Mouse (Mus musculus): ENCODE measurements around the gene Slc35f4. TPM values are rescaled to one million over a fixed set of nuclear protein-coding genes. Genes with fewer than 3 reads are reported as not detected.

Gene Slc35f4
- polyA plus RNA-seq, 1 experiment = not detected

DNA sequence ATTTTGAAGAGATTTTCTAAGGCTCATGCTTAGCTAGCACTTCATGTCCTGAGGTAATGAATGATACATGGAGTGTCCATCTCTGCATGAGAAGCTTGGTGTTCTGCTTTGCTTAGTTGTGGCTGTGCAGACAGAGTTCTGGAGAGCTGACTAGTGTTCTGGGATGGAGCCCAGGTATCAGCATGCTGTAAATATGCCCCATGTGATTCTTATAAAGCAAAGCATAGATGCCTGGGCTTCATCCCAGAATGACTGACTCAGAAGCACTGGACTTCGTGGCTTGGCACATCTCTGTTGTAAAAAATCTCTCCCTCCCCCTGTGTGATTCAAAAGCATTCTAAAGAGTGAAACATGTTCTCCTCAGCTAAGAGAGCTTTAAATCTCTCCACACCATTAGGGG lies 32.1 kb downstream of the Slc35f4 start:
- Histone ChIP-seq H3K4me3 (replicated peaks) (no peak overlapping the region), H3K9me3 (ENCODE audit: control insufficient read depth, low read length) (no peaks in the 10 kb centered on the region), H3K36me3 (ENCODE audit: control insufficient read depth) (no peaks in the 10 kb centered on the region), H3K27me3 (ENCODE audit: control insufficient read depth) (no peaks in the 10 kb centered on the region), H3K4me1 (ENCODE audit: control insufficient read depth) (no peaks in the 10 kb centered on the region)
- TF ChIP-seq GATA1 (IDR thresholded peaks at IDR 0.05; ENCODE audit: low read length) (no peak), TAL1 (IDR thresholded peaks at IDR 0.05; ENCODE audit: low read length) (no peak)

DNA sequence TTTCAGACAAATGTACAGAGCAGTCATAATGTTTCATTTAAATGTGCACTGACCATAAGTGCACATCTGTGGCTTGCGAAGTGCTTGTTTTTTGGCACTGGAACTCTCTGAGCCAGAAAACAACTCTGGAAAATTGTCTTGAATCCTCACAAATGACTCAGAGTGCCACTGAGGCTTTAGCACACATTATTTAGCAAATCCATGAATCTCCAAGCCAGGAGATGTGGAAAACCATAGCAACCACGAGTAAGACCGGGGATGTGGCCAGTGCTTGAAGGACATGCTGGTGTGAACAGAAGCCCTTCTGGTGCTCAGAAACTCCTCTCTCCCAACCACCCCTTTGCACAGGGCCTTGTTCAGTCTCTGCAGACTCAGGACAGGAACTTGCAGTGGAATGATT lies 33.3 kb downstream of the Slc35f4 start:
- Histone ChIP-seq H3K27me3 (ENCODE audit: control insufficient read depth) (no peaks in the 10 kb centered on the region), H3K4me1 (ENCODE audit: control insufficient read depth) (no peaks in the 10 kb centered on the region), H3K9me3 (ENCODE audit: control insufficient read depth, low read length) (no peaks in the 10 kb centered on the region), H3K4me3 (replicated peaks) (no peak overlapping the region), H3K36me3 (ENCODE audit: control insufficient read depth) (no peaks in the 10 kb centered on the region)
- TF ChIP-seq GATA1 (IDR thresholded peaks at IDR 0.05; ENCODE audit: low read length) (no peak), TAL1 (IDR thresholded peaks at IDR 0.05; ENCODE audit: low read length) (no peak)

DNA sequence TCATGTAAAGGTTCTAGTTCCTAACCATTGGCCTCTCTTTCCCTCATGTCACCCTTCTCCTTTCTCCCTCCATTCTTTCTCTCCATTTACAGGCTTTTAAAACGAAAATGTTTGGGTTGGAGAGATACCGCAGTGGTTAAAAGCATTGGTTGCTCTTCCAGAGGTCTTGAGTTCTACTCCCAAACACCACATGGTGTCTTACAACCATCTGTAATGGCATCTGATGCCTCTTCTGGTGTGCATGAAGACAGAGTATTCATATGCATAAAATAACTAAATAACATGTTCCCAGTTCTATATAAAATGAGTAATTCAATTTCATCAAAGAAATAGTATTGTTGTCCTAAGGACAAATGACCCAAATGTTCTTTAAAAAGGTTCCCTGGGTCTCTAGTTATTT lies 49.2 kb downstream of the Slc35f4 start:
- no peaks in the 10 kb centered on the region for H3K4me1 ChIP-seq (ENCODE audit: control insufficient read depth)
- H3K4me3 ChIP-seq (replicated peaks) = no peak overlapping the region
- H3K9me3 ChIP-seq (ENCODE audit: control insufficient read depth, low read length) = no peaks in the 10 kb centered on the region
- H3K27me3 ChIP-seq (ENCODE audit: control insufficient read depth) = no peaks in the 10 kb centered on the region
- TF ChIP-seq TAL1 (IDR thresholded peaks at IDR 0.05; ENCODE audit: low read length) (no peak), GATA1 (IDR thresholded peaks at IDR 0.05; ENCODE audit: low read length) (no peak)
- H3K36me3 ChIP-seq (ENCODE audit: control insufficient read depth) = no peaks in the 10 kb centered on the region

DNA sequence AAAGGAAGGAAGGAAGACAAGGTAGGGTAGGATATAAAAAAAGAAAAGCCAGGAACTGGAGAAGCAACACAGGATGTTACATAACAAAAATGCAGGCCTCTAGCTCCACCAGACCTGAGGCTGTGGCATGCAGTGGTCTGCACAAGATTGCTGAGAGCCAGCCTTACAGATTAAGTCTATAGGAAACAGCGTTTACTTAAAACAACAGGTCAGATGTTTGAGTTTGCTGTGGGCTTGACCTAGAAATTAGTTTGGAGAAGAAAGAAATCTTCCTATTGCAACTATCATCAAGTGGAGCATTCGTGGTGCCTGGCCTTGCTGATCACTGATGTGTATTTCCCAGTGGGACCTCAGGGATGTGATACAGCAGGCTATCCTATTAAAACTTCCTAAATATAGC lies 64.1 kb downstream of the Slc35f4 start:
- Histone ChIP-seq H3K9me3 (ENCODE audit: control insufficient read depth, low read length) (no peaks in the 10 kb centered on the region), H3K4me3 (replicated peaks) (no peak overlapping the region), H3K4me1 (ENCODE audit: control insufficient read depth) (no peaks in the 10 kb centered on the region), H3K27me3 (ENCODE audit: control insufficient read depth) (no peaks in the 10 kb centered on the region), H3K36me3 (ENCODE audit: control insufficient read depth) (no peaks in the 10 kb centered on the region)
- TF ChIP-seq GATA1 (IDR thresholded peaks at IDR 0.05; ENCODE audit: low read length) = no peak
- TF ChIP-seq TAL1 (IDR thresholded peaks at IDR 0.05; ENCODE audit: low read length) = no peak

DNA sequence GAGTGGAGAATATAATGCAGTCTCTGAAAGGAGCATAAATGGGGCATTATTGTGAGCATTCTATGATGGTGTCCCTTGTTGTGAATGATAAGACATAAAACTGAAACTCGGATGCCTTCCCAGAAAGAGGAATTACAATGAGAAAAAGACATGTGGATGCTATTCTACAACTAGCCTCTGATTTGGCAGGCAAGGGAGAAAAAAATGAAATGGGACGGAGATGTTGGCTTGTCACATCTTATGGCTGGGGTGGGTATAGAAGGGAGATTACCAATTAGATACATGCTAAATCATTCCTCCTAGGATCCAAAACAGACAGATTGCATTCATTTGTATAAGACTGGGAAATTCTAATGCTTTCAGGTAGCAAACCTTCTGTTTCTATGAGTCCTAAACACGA lies 65.0 kb downstream of the Slc35f4 start:
- TF ChIP-seq TAL1 (IDR thresholded peaks at IDR 0.05; ENCODE audit: low read length) (no peak), GATA1 (IDR thresholded peaks at IDR 0.05; ENCODE audit: low read length) (no peak)
- Histone ChIP-seq H3K27me3 (ENCODE audit: control insufficient read depth) (no peaks in the 10 kb centered on the region), H3K4me1 (ENCODE audit: control insufficient read depth) (no peaks in the 10 kb centered on the region), H3K4me3 (replicated peaks) (no peak overlapping the region), H3K9me3 (ENCODE audit: control insufficient read depth, low read length) (no peaks in the 10 kb centered on the region), H3K36me3 (ENCODE audit: control insufficient read depth) (no peaks in the 10 kb centered on the region)

DNA sequence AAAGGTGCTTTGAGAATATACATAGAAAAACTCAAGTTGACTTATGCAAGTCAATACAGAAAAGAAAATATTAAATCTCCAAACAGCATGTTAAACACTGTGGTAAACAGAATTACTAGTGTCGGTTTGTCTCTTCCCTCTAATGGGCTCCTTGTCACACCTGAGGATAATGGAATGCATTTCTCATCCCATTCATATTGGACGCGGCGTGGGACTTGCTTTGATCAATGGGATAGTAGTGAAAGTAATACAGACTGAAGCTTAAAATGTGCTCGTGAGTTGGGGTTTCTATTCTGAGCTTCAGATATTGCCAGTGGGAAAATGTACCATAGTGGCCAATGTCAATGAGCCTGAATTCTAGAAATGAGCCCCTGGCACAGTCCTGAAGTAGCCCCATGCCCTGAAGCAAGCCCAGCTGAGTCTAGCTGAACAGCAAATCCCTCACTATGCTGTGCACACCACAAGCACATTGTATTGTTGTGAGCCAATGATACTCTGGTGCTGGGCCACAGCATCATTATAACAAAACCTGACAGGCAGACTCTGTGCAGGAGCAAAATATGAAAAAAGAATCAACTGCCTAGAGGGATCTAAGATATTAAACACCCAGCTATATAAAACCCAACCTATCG lies 71.4 kb downstream of the Slc35f4 start:
- no peak overlapping the region for H3K4me3 ChIP-seq (replicated peaks)
- H3K4me1 ChIP-seq (ENCODE audit: control insufficient read depth) = no peaks in the 10 kb centered on the region
- no peaks in the 10 kb centered on the region for H3K27me3 ChIP-seq (ENCODE audit: control insufficient read depth)
- no peaks in the 10 kb centered on the region for H3K36me3 ChIP-seq (ENCODE audit: control insufficient read depth)
- TF ChIP-seq TAL1 (IDR thresholded peaks at IDR 0.05; ENCODE audit: low read length) (no peak), GATA1 (IDR thresholded peaks at IDR 0.05; ENCODE audit: low read length) (no peak)
- no peaks in the 10 kb centered on the region for H3K9me3 ChIP-seq (ENCODE audit: control insufficient read depth, low read length)

DNA sequence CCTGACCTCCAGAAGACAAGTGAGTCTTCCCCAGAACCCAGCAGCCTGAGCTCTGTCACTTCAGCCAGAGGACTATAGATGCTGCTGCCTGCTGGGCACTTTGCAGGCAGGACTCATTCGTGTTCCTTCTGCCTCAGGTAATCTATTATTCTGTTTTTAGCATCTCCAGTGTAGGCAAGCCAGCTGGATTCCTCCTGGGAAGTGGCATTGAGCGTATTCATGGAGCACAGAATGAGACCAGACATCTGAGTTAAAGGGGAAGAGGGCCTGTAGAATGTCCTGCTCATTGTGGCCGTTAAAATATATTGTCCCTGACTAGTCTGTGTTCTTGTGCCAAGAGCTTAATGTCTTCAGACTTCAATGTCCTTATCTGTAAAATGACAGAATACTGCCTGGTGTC lies 72.1 kb downstream of the Slc35f4 start:
- Histone ChIP-seq H3K4me1 (ENCODE audit: control insufficient read depth) (no peaks in the 10 kb centered on the region), H3K36me3 (ENCODE audit: control insufficient read depth) (no peaks in the 10 kb centered on the region), H3K4me3 (replicated peaks) (no peak overlapping the region), H3K9me3 (ENCODE audit: control insufficient read depth, low read length) (no peaks in the 10 kb centered on the region), H3K27me3 (ENCODE audit: control insufficient read depth) (no peaks in the 10 kb centered on the region)
- TF ChIP-seq TAL1 (IDR thresholded peaks at IDR 0.05; ENCODE audit: low read length) = no peak
- no peak for TF ChIP-seq GATA1 (IDR thresholded peaks at IDR 0.05; ENCODE audit: low read length)

DNA sequence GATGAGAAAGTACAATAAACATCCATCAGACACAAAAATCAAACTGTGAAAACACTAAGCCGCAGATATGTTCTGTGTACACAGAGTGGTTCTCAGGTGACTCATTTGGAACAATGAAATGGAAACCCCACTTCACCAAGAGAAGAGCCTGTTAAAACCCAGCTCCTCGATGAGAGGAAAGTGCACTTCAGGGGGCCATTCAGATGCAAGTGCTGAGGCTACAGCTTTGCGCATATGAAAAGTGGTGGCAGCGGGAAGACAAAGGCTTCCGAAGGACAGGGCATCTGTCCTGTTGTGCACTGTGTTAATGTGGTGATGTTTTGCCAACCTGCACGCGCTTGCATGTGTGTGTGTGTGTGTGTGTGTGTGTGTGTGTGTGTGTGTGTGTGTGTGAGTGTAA lies 78.2 kb downstream of the Slc35f4 start:
- Histone ChIP-seq H3K4me1 (ENCODE audit: control insufficient read depth) (no peaks in the 10 kb centered on the region), H3K36me3 (ENCODE audit: control insufficient read depth) (no peaks in the 10 kb centered on the region), H3K9me3 (ENCODE audit: control insufficient read depth, low read length) (no peaks in the 10 kb centered on the region), H3K4me3 (replicated peaks) (no peak overlapping the region), H3K27me3 (ENCODE audit: control insufficient read depth) (no peaks in the 10 kb centered on the region)
- TF ChIP-seq GATA1 (IDR thresholded peaks at IDR 0.05; ENCODE audit: low read length) = no peak
- TF ChIP-seq TAL1 (IDR thresholded peaks at IDR 0.05; ENCODE audit: low read length) = no peak

DNA sequence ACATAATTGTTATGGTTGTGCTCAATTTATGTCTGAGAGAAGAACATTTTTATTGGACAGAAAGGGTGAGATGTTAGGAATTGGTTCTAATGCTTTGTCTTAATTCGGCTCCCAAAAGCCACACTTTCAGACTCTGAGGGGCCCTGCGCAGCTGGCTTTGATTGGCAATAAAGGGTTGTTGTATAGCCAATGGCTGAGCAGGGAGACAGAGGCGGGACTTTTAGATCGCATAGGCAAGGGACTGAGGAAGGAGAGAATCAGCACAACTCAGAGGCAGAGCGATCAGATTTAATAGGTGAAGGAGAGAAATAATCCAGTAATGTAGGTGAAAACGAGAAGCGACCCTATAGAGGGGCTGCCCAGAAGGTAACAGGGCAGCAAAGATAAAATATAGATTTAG lies 79.4 kb downstream of the Slc35f4 start:
- Histone ChIP-seq H3K4me3 (replicated peaks) (no peak overlapping the region), H3K27me3 (ENCODE audit: control insufficient read depth) (no peaks in the 10 kb centered on the region), H3K9me3 (ENCODE audit: control insufficient read depth, low read length) (no peaks in the 10 kb centered on the region), H3K4me1 (ENCODE audit: control insufficient read depth) (no peaks in the 10 kb centered on the region), H3K36me3 (ENCODE audit: control insufficient read depth) (no peaks in the 10 kb centered on the region)
- TF ChIP-seq GATA1 (IDR thresholded peaks at IDR 0.05; ENCODE audit: low read length) (no peak), TAL1 (IDR thresholded peaks at IDR 0.05; ENCODE audit: low read length) (no peak)

DNA sequence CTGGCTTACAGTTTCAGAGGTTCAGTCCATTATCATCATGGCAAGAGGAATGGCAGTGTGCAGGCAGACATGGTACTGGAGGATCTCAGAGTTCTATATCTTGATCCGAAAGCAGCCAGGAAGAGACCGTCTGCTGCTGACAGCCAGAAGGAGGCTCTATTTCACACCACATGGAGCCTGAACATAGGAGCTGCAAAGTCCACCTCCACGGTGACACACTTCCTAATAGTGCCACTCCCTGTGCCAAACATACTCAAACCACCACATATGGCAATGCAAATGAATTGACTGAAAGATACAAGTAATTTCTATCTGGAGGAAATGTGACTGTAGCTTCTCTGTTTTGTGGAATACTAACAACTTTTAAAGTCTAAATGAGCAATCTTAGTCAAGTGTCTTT lies 89.0 kb downstream of the Slc35f4 start:
- Histone ChIP-seq H3K4me3 (replicated peaks) (no peak overlapping the region), H3K36me3 (ENCODE audit: control insufficient read depth) (no peaks in the 10 kb centered on the region), H3K27me3 (ENCODE audit: control insufficient read depth) (no peaks in the 10 kb centered on the region), H3K9me3 (ENCODE audit: control insufficient read depth, low read length) (no peaks in the 10 kb centered on the region; the same call in 1 of the 2 replicates), H3K4me1 (ENCODE audit: control insufficient read depth) (no peaks in the 10 kb centered on the region)
- no peak for TF ChIP-seq TAL1 (IDR thresholded peaks at IDR 0.05; ENCODE audit: low read length)
- no peak for TF ChIP-seq GATA1 (IDR thresholded peaks at IDR 0.05; ENCODE audit: low read length)
